Mouse (Mus musculus): Measurements from ENCODE around the gene Asrgl1.

GRCm38 (mm10) chr19:9106751-9107378, 28.6 kb downstream of the Asrgl1 start:
- TF ChIP-seq TCF12 (IDR thresholded peaks at IDR 0.05; ENCODE audit: insufficient read depth, poor library complexity, severe bottlenecking): no peak
- TF ChIP-seq CEBPB (IDR thresholded peaks at IDR 0.05; ENCODE audit: insufficient read depth, poor library complexity, severe bottlenecking): no peak
- no peak for TF ChIP-seq MYOG (IDR thresholded peaks at IDR 0.05; ENCODE audit: control insufficient read depth in 1 of 3, insufficient read depth in 1 of 3, insufficient read length in 2 of 3, low read depth in 2 of 3)
- no peak for TF ChIP-seq POLR2A (IDR thresholded peaks at IDR 0.05; ENCODE audit: insufficient read length, low read depth)
- no peak for TF ChIP-seq MAX (IDR thresholded peaks at IDR 0.05; ENCODE audit: low read depth)
- no peak for TF ChIP-seq MYOD1 (IDR thresholded peaks at IDR 0.05; ENCODE audit: control insufficient read depth in 1 of 3, insufficient read length in 2 of 3, low read depth in 2 of 3)
